Mouse (Mus musculus) MEL (cell line): ENCODE measurements around the gene Dennd1a. TPM values are rescaled to one million over a fixed set of nuclear protein-coding genes. Genes with fewer than 3 reads are reported as not detected.
A peak's percentile ranks its signal among the peaks of the same experiment; 100 is the strongest.

ENCODE experiments used
- DNase-seq: peaks from one replicate; pipeline ENCODE4 v3.0.0; 2011; ENCODE audit warnings: low read depth, low spot score
- H3K27ac ChIP-seq: 2 replicates; pipeline ENCODE4 v1.5.1; 2012; ENCODE audit warnings: low read depth, mild to moderate bottlenecking, control low read depth, low read length, moderate library complexity; ENCODE audit not compliant: control insufficient read depth
- H3K27me3 ChIP-seq, 2 experiments: fragments of 150-350 bp in 1 of 2; sonication (generic) in 1 of 2; 2 replicates each; pipeline ENCODE4 v1.6.1; 2012; ENCODE audit warnings: low read length in 2 of 2, mild to moderate bottlenecking in 2 of 2, improper control_type of control experiment in 1 of 2, moderate library complexity in 1 of 2; ENCODE audit not compliant: insufficient read depth in 2 of 2, control insufficient read depth in 1 of 2
- H3K36me3 ChIP-seq, 2 experiments: 2 replicates each; pipeline ENCODE4 v1.6.1; 2012 to 2014; ENCODE audit warnings: low read length in 2 of 2, improper control_type of control experiment in 1 of 2, inconsistent platforms in 1 of 2, mild to moderate bottlenecking in 1 of 2; ENCODE audit not compliant: insufficient read depth in 2 of 2, control insufficient read depth in 1 of 2
- H3K4me1 ChIP-seq, 2 experiments: fragments of 150-350 bp in 1 of 2; sonication (generic) in 1 of 2; 2 replicates each; pipeline ENCODE4 v1.6.1; 2012; ENCODE audit warnings: low read length in 2 of 2, improper control_type of control experiment in 1 of 2, mild to moderate bottlenecking in 1 of 2; ENCODE audit not compliant: insufficient read depth in 2 of 2, control insufficient read depth in 1 of 2
- H3K4me3 ChIP-seq, 2 experiments: fragments of 150-350 bp in 1 of 2; sonication (generic) in 1 of 2; 2 replicates each; pipeline ENCODE4 v1.5.1; 2012; ENCODE audit warnings: low read depth in 2 of 2, low read length in 2 of 2, mild to moderate bottlenecking in 2 of 2, moderate library complexity in 2 of 2, control low read depth in 1 of 2, improper control_type of control experiment in 1 of 2; ENCODE audit not compliant: control insufficient read depth in 1 of 2, insufficient read depth in 1 of 2
- H3K79me2 ChIP-seq: 2 replicates; pipeline ENCODE4 v1.6.1; 2012; ENCODE audit warnings: mild to moderate bottlenecking, low read length, moderate library complexity; ENCODE audit not compliant: control insufficient read depth, poor library complexity, insufficient read depth
- H3K9ac ChIP-seq: 2 replicates; pipeline ENCODE4 v1.6.1; 2012; ENCODE audit warnings: low read depth, mild to moderate bottlenecking, control low read depth, low read length, moderate library complexity; ENCODE audit not compliant: control insufficient read depth, poor library complexity, severe bottlenecking
- H3K9me3 ChIP-seq: fragments of 150-350 bp; sonication (generic); replicated peaks from 2 replicates; pipeline ENCODE4 v1.6.1; 2012; ENCODE audit warnings: mild to moderate bottlenecking, low read length, improper control_type of control experiment, moderate library complexity; ENCODE audit not compliant: insufficient read depth
- CHD1 ChIP-seq: IDR thresholded peaks from 2 replicates; pipeline ENCODE4 v1.6.1; 2012; ENCODE audit warnings: low read depth, mild to moderate bottlenecking, inconsistent platforms, low read length, improper control_type of control experiment
- CHD2 ChIP-seq: IDR thresholded peaks from 2 replicates; pipeline ENCODE4 v1.6.1; 2011; ENCODE audit warnings: low read length, improper control_type of control experiment
- CTCF ChIP-seq, 3 experiments: IDR thresholded peaks in 2 of 3; conservative IDR thresholded peaks in 1 of 3; 2 replicates each; pipeline ENCODE4 v1.5.1; 2011 to 2012; ENCODE audit warnings: low read length in 3 of 3, low read depth in 2 of 3, mild to moderate bottlenecking in 2 of 3, improper control_type of control experiment in 1 of 3, inconsistent platforms in 1 of 3, mixed read lengths in 1 of 3, moderate library complexity in 1 of 3; ENCODE audit not compliant: control insufficient read depth in 1 of 3, insufficient read depth in 1 of 3, poor library complexity in 1 of 3, severe bottlenecking in 1 of 3
- E2F4 ChIP-seq: IDR thresholded peaks from 2 replicates; pipeline ENCODE4 v1.6.1; 2011; ENCODE audit warnings: low read depth, low read length, improper control_type of control experiment, borderline replicate concordance
- ELF1 ChIP-seq: IDR thresholded peaks from 2 replicates; pipeline ENCODE4 v1.6.1; 2014; ENCODE audit warnings: low read depth, mild to moderate bottlenecking, inconsistent platforms, low read length, improper control_type of control experiment, moderate library complexity
- EP300 ChIP-seq, 2 experiments: IDR thresholded peaks; 2 replicates each; pipeline ENCODE4 v1.6.1; 2011; ENCODE audit warnings: improper control_type of control experiment in 2 of 2, low read length in 2 of 2, low read depth in 1 of 2, mild to moderate bottlenecking in 1 of 2
- ETS1 ChIP-seq: IDR thresholded peaks from 2 replicates; pipeline ENCODE4 v1.6.1; 2012; ENCODE audit warnings: low read depth, mild to moderate bottlenecking, inconsistent platforms, low read length, improper control_type of control experiment, moderate library complexity
- GABPA ChIP-seq: IDR thresholded peaks from 2 replicates; pipeline ENCODE4 v1.6.1; 2012; ENCODE audit warnings: low read depth, mild to moderate bottlenecking, inconsistent platforms, low read length, improper control_type of control experiment, moderate library complexity
- GATA1 ChIP-seq: IDR thresholded peaks from 2 replicates; pipeline ENCODE4 v1.6.1; 2011; ENCODE audit warnings: low read depth, low read length, improper control_type of control experiment
- JUND ChIP-seq: IDR thresholded peaks from 2 replicates; pipeline ENCODE4 v1.6.1; 2011; ENCODE audit warnings: low read depth, mild to moderate bottlenecking, improper control_type of control experiment, low read length
- KAT2A ChIP-seq: conservative IDR thresholded peaks from 2 replicates; pipeline ENCODE4 v1.6.1; 2012; ENCODE audit warnings: low read depth, low read length, improper control_type of control experiment, inconsistent platforms
- MAFK ChIP-seq: IDR thresholded peaks from 2 replicates; pipeline ENCODE4 v1.6.1; 2011; ENCODE audit warnings: low read depth, mild to moderate bottlenecking, low read length, improper control_type of control experiment, borderline replicate concordance
- MAX ChIP-seq: IDR thresholded peaks from 2 replicates; pipeline ENCODE4 v1.6.1; 2011; ENCODE audit warnings: low read length, improper control_type of control experiment
- MAZ ChIP-seq: IDR thresholded peaks from 2 replicates; pipeline ENCODE4 v1.6.1; 2012; ENCODE audit warnings: low read depth, mild to moderate bottlenecking, inconsistent platforms, low read length, improper control_type of control experiment
- MEF2A ChIP-seq: IDR thresholded peaks from 2 replicates; pipeline ENCODE4 v1.6.1; 2014; ENCODE audit warnings: low read depth, mild to moderate bottlenecking, inconsistent platforms, low read length, improper control_type of control experiment; ENCODE audit not compliant: poor library complexity, insufficient replicate concordance, severe bottlenecking; ENCODE audit errors: extremely low read depth
- MXI1 ChIP-seq: IDR thresholded peaks from 2 replicates; pipeline ENCODE4 v1.6.1; 2011; ENCODE audit warnings: mild to moderate bottlenecking, low read depth, low read length, improper control_type of control experiment
- MYB ChIP-seq: IDR thresholded peaks from 2 replicates; pipeline ENCODE4 v1.6.1; 2011; ENCODE audit warnings: mild to moderate bottlenecking, low read depth, low read length, improper control_type of control experiment
- MYC ChIP-seq: IDR thresholded peaks from 2 replicates; pipeline ENCODE4 v1.6.1; 2011; ENCODE audit warnings: low read depth, mild to moderate bottlenecking, low read length, improper control_type of control experiment, moderate library complexity
- NELFE ChIP-seq: IDR thresholded peaks from 2 replicates; pipeline ENCODE4 v1.6.1; 2011; ENCODE audit warnings: low read depth, low read length, improper control_type of control experiment
- NRF1 ChIP-seq: IDR thresholded peaks from 2 replicates; pipeline ENCODE4 v1.6.1; 2014; ENCODE audit warnings: low read depth, mild to moderate bottlenecking, inconsistent platforms, low read length, improper control_type of control experiment, moderate library complexity; ENCODE audit not compliant: poor library complexity, insufficient read depth, severe bottlenecking
- POLR2A ChIP-seq, 2 experiments: IDR thresholded peaks; 2 replicates each; pipeline ENCODE4 v1.6.1; 2011 to 2012; ENCODE audit warnings: low read length in 2 of 2, mild to moderate bottlenecking in 2 of 2, control low read depth in 1 of 2, improper control_type of control experiment in 1 of 2, low read depth in 1 of 2, moderate library complexity in 1 of 2; ENCODE audit not compliant: control insufficient read depth in 1 of 2, insufficient read depth in 1 of 2, poor library complexity in 1 of 2
- POLR2AphosphoS2 ChIP-seq: IDR thresholded peaks from 2 replicates; pipeline ENCODE4 v1.6.1; 2011; ENCODE audit warnings: low read length, improper control_type of control experiment
- POLR2AphosphoS5 ChIP-seq: IDR thresholded peaks from 2 replicates; pipeline ENCODE4 v1.6.1; 2012; ENCODE audit warnings: low read depth, borderline replicate concordance, mild to moderate bottlenecking, inconsistent platforms, low read length, moderate library complexity, mixed read lengths
- RAD21 ChIP-seq: IDR thresholded peaks from 2 replicates; pipeline ENCODE4 v1.6.1; 2011; ENCODE audit warnings: mild to moderate bottlenecking, low read depth, low read length, improper control_type of control experiment
- SIN3A ChIP-seq: IDR thresholded peaks from 2 replicates; pipeline ENCODE4 v1.6.1; 2012; ENCODE audit warnings: low read length, improper control_type of control experiment, inconsistent platforms
- TAL1 ChIP-seq: IDR thresholded peaks from 2 replicates; pipeline ENCODE4 v1.6.1; 2012; ENCODE audit warnings: mild to moderate bottlenecking, inconsistent platforms, low read length, moderate library complexity, mixed read lengths
- TBP ChIP-seq: IDR thresholded peaks from 2 replicates; pipeline ENCODE4 v1.8.0; 2011; ENCODE audit warnings: low read depth, low read length, improper control_type of control experiment
- TCF12 ChIP-seq: IDR thresholded peaks from 2 replicates; pipeline ENCODE4 v1.6.1; 2014; ENCODE audit warnings: low read depth, mild to moderate bottlenecking, inconsistent platforms, low read length, improper control_type of control experiment, moderate library complexity
- UBTF ChIP-seq: IDR thresholded peaks from 2 replicates; pipeline ENCODE4 v1.6.1; 2012; ENCODE audit warnings: low read depth, mild to moderate bottlenecking, inconsistent platforms, low read length, improper control_type of control experiment, moderate library complexity, borderline replicate concordance; ENCODE audit not compliant: insufficient read depth
- USF1 ChIP-seq: IDR thresholded peaks from 2 replicates; pipeline ENCODE4 v1.6.1; 2014; ENCODE audit warnings: low read depth, mild to moderate bottlenecking, inconsistent platforms, low read length, improper control_type of control experiment, moderate library complexity
- USF2 ChIP-seq, 2 experiments: IDR thresholded peaks; 2 replicates each; pipeline ENCODE4 v1.6.1; 2011 to 2012; ENCODE audit warnings: improper control_type of control experiment in 2 of 2, low read length in 2 of 2, borderline replicate concordance in 1 of 2, inconsistent platforms in 1 of 2, low read depth in 1 of 2, mild to moderate bottlenecking in 1 of 2; ENCODE audit not compliant: insufficient read depth in 1 of 2
- ZKSCAN1 ChIP-seq: IDR thresholded peaks from 2 replicates; pipeline ENCODE4 v1.6.1; 2012; ENCODE audit warnings: low read depth, mild to moderate bottlenecking, inconsistent platforms, low read length, improper control_type of control experiment, moderate library complexity
- ZMIZ1 ChIP-seq: IDR thresholded peaks from 2 replicates; pipeline ENCODE4 v1.6.1; 2012; ENCODE audit warnings: low read depth, mild to moderate bottlenecking, inconsistent platforms, low read length, improper control_type of control experiment, moderate library complexity
- ZNF384 ChIP-seq: IDR thresholded peaks from 2 replicates; pipeline ENCODE4 v1.6.1; 2012; ENCODE audit warnings: low read depth, mild to moderate bottlenecking, inconsistent platforms, low read length, improper control_type of control experiment
- polyA plus RNA-seq, 2 experiments: library from polyadenylated mRNA; stranded (reverse) in 1 of 2; unstranded in 1 of 2; fragments of >175 nt in 1 of 2; fragments of >200 nt in 1 of 2; gene quantifications; 2 replicates each; pipeline versions ENCODE4 v1.2.1 to v1.2.4; 2012; ENCODE audit warnings: low replicate concordance in 2 of 2, low read depth in 1 of 2; ENCODE audit not compliant: insufficient read length in 2 of 2, insufficient read depth in 1 of 2, missing spikeins in 1 of 2
- total RNA-seq: library from RNA; depleted of rRNA; stranded (reverse); fragments of 300-350 nt; gene quantifications from 2 replicates; pipeline ENCODE4 v1.2.3, GENCODE M21; 2012

The Dennd1a gene
- total and polyA plus RNA-seq, 3 experiments = 5.0 to 21.8 TPM; not detected in 1

DNA sequence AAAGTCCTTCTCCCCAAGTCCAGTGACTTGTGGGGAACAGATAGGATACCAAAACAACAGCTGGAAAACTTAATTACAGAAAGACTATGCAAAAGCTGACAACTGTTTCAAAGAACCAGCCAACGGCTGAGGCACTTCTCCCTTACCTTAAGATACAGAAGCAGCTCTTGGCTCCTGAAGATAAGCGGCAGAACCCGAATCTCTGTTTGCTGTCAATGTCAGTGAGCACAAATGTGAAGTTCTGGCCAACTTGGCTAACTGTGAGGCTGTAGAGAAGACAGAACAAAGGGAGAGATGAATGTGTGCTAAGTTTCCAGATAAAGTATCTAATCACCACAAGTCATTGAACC, 160.8 kb downstream of the Dennd1a start (continued):
- no peak for TF ChIP-seq MAZ

DNA sequence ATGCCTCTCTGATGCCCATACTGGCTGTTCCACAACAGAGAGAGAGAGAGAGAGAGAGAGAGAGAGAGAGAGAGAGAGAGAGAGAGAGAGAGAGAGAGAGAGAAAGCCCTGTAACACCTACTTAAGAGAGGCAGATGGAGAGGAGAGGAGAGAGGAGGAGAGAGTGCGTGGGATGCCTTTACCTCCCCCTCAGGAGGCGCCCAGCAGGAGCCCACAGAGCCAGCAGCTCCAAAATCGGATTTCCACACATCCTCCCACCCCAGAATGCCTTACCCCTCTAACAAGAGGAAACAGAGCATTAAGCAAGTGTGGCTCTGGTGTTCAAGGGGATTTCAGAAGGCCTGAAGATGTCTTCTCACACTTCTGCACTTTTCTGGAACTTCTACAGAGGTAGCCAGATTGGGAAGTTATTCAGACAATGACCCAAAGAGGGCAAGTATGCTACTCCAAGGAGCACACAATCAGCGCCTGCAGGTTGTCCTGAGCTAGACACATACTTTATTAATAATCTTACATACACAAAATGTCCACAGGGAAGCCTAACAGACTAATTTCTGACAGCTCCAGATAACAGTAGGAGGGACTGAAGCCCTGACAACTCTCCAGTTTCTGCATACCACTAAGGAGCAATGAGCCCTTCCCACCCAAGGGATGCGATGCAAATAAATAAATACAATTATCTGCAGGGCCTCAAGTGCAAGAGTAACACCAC, 161.4 kb downstream of the Dennd1a start:
- H3K4me1 ChIP-seq = peaks cover 35 to 44% of the 10 kb centered on the region in 2 experiments
- H3K4me3 ChIP-seq = 0 out of 4 replicates have a peak overlapping the region, but pooled peaks of 1 of the 2 experiments have one; percentile 4
- DNase-seq = peak; percentile 88
- TF ChIP-seq TCF12 = no peak
- no peak for TF ChIP-seq NRF1
- TF ChIP-seq EP300 (IDR thresholded peaks at IDR 0.05; ENCODE audit: low read depth in 1 of 2, low read length in 2 of 2) = peak in 1 of 2 experiments; percentile 76; a peak in 1 of 4 replicates
- TF ChIP-seq ELF1 = no peak
- no peak for TF ChIP-seq USF2 (IDR thresholded peaks at IDR 0.05; ENCODE audit: borderline replicate concordance in 1 of 2, insufficient read depth in 1 of 2, low read depth in 1 of 2, low read length in 2 of 2)
- TF ChIP-seq CHD1 = no peak
- no peak for TF ChIP-seq ZKSCAN1
- TF ChIP-seq SIN3A = no peak; the same call in none of the 2 replicates
- TF ChIP-seq RAD21 = peak; percentile 1; the same call in 1 of the 2 replicates
- no peak for TF ChIP-seq CHD2
- TF ChIP-seq MAFK = no peak
- TF ChIP-seq POLR2A (IDR thresholded peaks at IDR 0.05; ENCODE audit: control insufficient read depth in 1 of 2, insufficient read depth in 1 of 2, low read depth in 1 of 2, low read length in 2 of 2, poor library complexity in 1 of 2) = no peak
- no peak for TF ChIP-seq MEF2A
- no peak for TF ChIP-seq POLR2AphosphoS2
- TF ChIP-seq NELFE = no peak
- TF ChIP-seq MYC = no peak
- TF ChIP-seq TBP = no peak
- TF ChIP-seq CTCF (IDR thresholded peaks at IDR 0.05 in 2 of 3, conservative IDR thresholded peaks at IDR 0.05 in 1 of 3; ENCODE audit: control insufficient read depth in 1 of 3, insufficient read depth in 1 of 3, low read depth in 2 of 3, low read length in 3 of 3, poor library complexity in 1 of 3, severe bottlenecking in 1 of 3) = no peak
- no peak for TF ChIP-seq UBTF
- peak; percentile 78 for TF ChIP-seq TAL1
- TF ChIP-seq JUND = 0 out of 2 replicates have a peak, but pooled peaks have one; percentile 16
- TF ChIP-seq MAZ = no peak
- no peak for TF ChIP-seq POLR2AphosphoS5
- no peak for TF ChIP-seq USF1
- no peak for TF ChIP-seq ZNF384
- no peak for TF ChIP-seq MYB
- TF ChIP-seq MAX = no peak; the same call in none of the 2 replicates
- no peak for TF ChIP-seq GABPA
- peak; percentile 70; the same call in 1 of the 2 replicates for TF ChIP-seq GATA1
- TF ChIP-seq MXI1 = peak; percentile 23; the same call in 1 of the 2 replicates
- no peak for TF ChIP-seq E2F4
- TF ChIP-seq ETS1 = no peak
- no peak for TF ChIP-seq KAT2A
- no peak for TF ChIP-seq ZMIZ1

More for the DNA sequence above, 161.4 kb downstream of the Dennd1a start:
- Histone ChIP-seq H3K79me2 (no peaks in the 10 kb centered on the region), H3K27me3 (no peaks in the 10 kb centered on the region), H3K9ac (peak overlapping the region; percentile 50), H3K36me3 (peaks cover 0 to 54% of the 10 kb centered on the region in 2 experiments; a peak in 2 of 4 replicates), H3K27ac (peak overlapping the region; percentile 98), H3K9me3 (no peaks in the 10 kb centered on the region)
